ENCODE assay signal across 27 mouse cellular contexts in genomic region chr11:83517153-83517552, GRCm38 (mm10). TPM values are rescaled to one million over a fixed set of nuclear protein-coding genes. Genes with fewer than 3 reads are reported as not detected.
A peak's percentile ranks its signal among the peaks of the same experiment; 100 is the strongest.
DNase-seq lines count a peak whose midpoint lies in the region; TF ChIP-seq lines count a peak whose summit lies in the region.
"Had no signal": no experiment of that assay in that cellular context is flagged by ENCODE, and none has a peak within 500 bp of the region (broad histone marks: within the 10 kb centered on the region; RNA-seq: fewer than 3 reads in every experiment).

No protein-coding gene starts in this region.

- peak; percentile 17 for DNase-seq in heart, adult 11 months
- DNase-seq in heart, embryonic 10.5 days (ENCODE audit: low spot score), result no peak
- DNase-seq in cerebellum, adult 11-12 months, result no peak
- no peak for DNase-seq in ovary, postnatal 10 days (ENCODE audit: low spot score)
- DNase-seq: adrenal gland, adult 8-10 months; adrenal gland, postnatal 14 days; adrenal gland, postnatal 36 days; B cell, adult 2 months; cerebellum, adult 18-20 months; cerebellum, adult 8-10 months; cerebellum, adult 9-11 months; cerebellum, postnatal 14 days; cerebellum, postnatal 36 days; embryo, embryonic 11 days had no signal

- H3K27ac ChIP-seq in heart, embryonic 10.5 days, result no peak overlapping the region
- H3K27ac ChIP-seq: embryonic facial prominence, embryonic 13.5 days; embryonic facial prominence, embryonic 15.5 days; forebrain, embryonic 10.5 days; forebrain, embryonic 12.5 days had no signal

- H3K4me3 ChIP-seq in heart, embryonic 10.5 days, result no peak overlapping the region
- H3K4me3 ChIP-seq in C2C12 (ENCODE audit: insufficient read depth, poor library complexity, severe bottlenecking) (no peak overlapping the region), myocyte (no peak overlapping the region)
- H3K4me3 ChIP-seq: embryonic facial prominence, embryonic 13.5 days; embryonic facial prominence, embryonic 15.5 days; erythroblast, embryonic 14.5 days; forebrain, embryonic 10.5 days; forebrain, embryonic 12.5 days had no signal

- no peak for TF ChIP-seq CTCF in C2C12 (IDR thresholded peaks at IDR 0.05; ENCODE audit: control insufficient read depth, insufficient read depth, insufficient read length)

- H3K27me3 ChIP-seq in heart, embryonic 10.5 days (ENCODE audit: insufficient read depth, poor library complexity, severe bottlenecking), result no peaks in the 10 kb centered on the region
- no peaks in the 10 kb centered on the region for H3K27me3 ChIP-seq in C2C12 (ENCODE audit: control insufficient read depth, insufficient read depth, insufficient read length)
- no peaks in the 10 kb centered on the region for H3K27me3 ChIP-seq in myocyte (ENCODE audit: control insufficient read depth, insufficient read depth, insufficient read length)
- H3K27me3 ChIP-seq: embryonic facial prominence, embryonic 13.5 days; embryonic facial prominence, embryonic 15.5 days; forebrain, embryonic 12.5 days; Patski had no signal

- H3K79me2 ChIP-seq in C2C12 (ENCODE audit: control insufficient read depth, insufficient read depth) (no peaks in the 10 kb centered on the region), myocyte (ENCODE audit: control insufficient read depth, insufficient read depth) (no peaks in the 10 kb centered on the region)

- H3ac ChIP-seq in C2C12 (ENCODE audit: control insufficient read depth, insufficient read length, low read depth) (no peak overlapping the region), myocyte (ENCODE audit: control insufficient read depth, insufficient read length) (no peak overlapping the region)

- no peak overlapping the region for H3K4me2 ChIP-seq in myocyte (ENCODE audit: low read depth)
- H3K4me2 ChIP-seq: embryonic facial prominence, embryonic 13.5 days; embryonic facial prominence, embryonic 15.5 days; forebrain, embryonic 12.5 days had no signal

- 0 out of 2 replicates have a peak, but pooled peaks cover 4% of the 10 kb centered on the region for H3K4me1 ChIP-seq in heart, embryonic 10.5 days
- H3K4me1 ChIP-seq: embryonic facial prominence, embryonic 13.5 days; embryonic facial prominence, embryonic 15.5 days; forebrain, embryonic 10.5 days; forebrain, embryonic 12.5 days had no signal

- H3K9me3 ChIP-seq in heart, embryonic 10.5 days, result no peaks in the 10 kb centered on the region
- H3K9me3 ChIP-seq: embryonic facial prominence, embryonic 13.5 days; embryonic facial prominence, embryonic 15.5 days; forebrain, embryonic 10.5 days; forebrain, embryonic 12.5 days had no signal

- H3K79me3 ChIP-seq in C2C12 (ENCODE audit: low read depth), result no peaks in the 10 kb centered on the region

- no peak for TF ChIP-seq POLR2A in myocyte (IDR thresholded peaks at IDR 0.05; ENCODE audit: insufficient read length, low read depth)

- no peaks in the 10 kb centered on the region for H3K36me3 ChIP-seq in heart, embryonic 10.5 days
- H3K36me3 ChIP-seq in C2C12 (ENCODE audit: control insufficient read depth, insufficient read depth), result no peaks in the 10 kb centered on the region
- H3K36me3 ChIP-seq in myocyte (ENCODE audit: control insufficient read depth, insufficient read depth), result no peaks in the 10 kb centered on the region
- H3K36me3 ChIP-seq: embryonic facial prominence, embryonic 15.5 days; forebrain, embryonic 12.5 days had no signal

TF ChIP-seq in C2C12, 6 proteins besides CTCF, POLR2A, EP300 and RAD21:
- TF ChIP-seq USF1 (IDR thresholded peaks at IDR 0.05; ENCODE audit: low read depth) (no peak), CEBPB (IDR thresholded peaks at IDR 0.05; ENCODE audit: low read depth) (peak; percentile 54)

TF ChIP-seq in myocyte, 11 proteins besides CTCF, POLR2A, EP300 and RAD21:
- TF ChIP-seq CEBPB (IDR thresholded peaks at IDR 0.05; ENCODE audit: insufficient read depth, poor library complexity, severe bottlenecking) (0 out of 2 replicates have a peak, but pooled peaks have one; percentile 21), POLR2AphosphoS2 (IDR thresholded peaks at IDR 0.05; ENCODE audit: insufficient read length, low read depth) (no peak)

RNA-seq across cellular contexts. Expression of gene Heatr9, which starts 4.8 kb away (rescaled TPM):
- not detected in 2 replicates for polyA plus RNA-seq in heart, embryonic 10.5 days (2016; fragmentation: Nextera tagmentation; extraction: Ambion mirVana)
- not detected for polyA plus RNA-seq in C2C12 (2012; fragmentation: generic; extraction: Trizol)
- polyA plus RNA-seq in myocyte (2012; fragmentation: generic; extraction: Trizol), result 0.04 TPM
- polyA plus RNA-seq: embryonic facial prominence, embryonic 11.5 days; embryonic facial prominence, embryonic 13.5 days; embryonic facial prominence, embryonic 15.5 days; erythroblast, embryonic 14.5 days; forebrain, embryonic 10.5 days; forebrain, embryonic 14.5 days; forebrain, embryonic 16.5 days; frontal cortex, adult 2 months; Patski had no signal

RNA-seq across cellular contexts. Expression of gene Ccl5, which starts 13.2 kb away (rescaled TPM):
- not detected in 2 replicates for polyA plus RNA-seq in heart, embryonic 10.5 days (2016; fragmentation: Nextera tagmentation; extraction: Ambion mirVana)
- polyA plus RNA-seq in C2C12 (2012; fragmentation: generic; extraction: Trizol) (0.13 TPM), myocyte (2012; fragmentation: generic; extraction: Trizol) (10.4 TPM)
- polyA plus RNA-seq: embryonic facial prominence, embryonic 11.5 days; embryonic facial prominence, embryonic 13.5 days; erythroblast, embryonic 14.5 days; forebrain, embryonic 12.5 days had no signal

RNA-seq across cellular contexts. Expression of gene Taf15, which starts 44.3 kb away (rescaled TPM):
- 8.0 and 8.6 TPM in 2 replicates for polyA plus RNA-seq in heart, embryonic 10.5 days (2016; fragmentation: Nextera tagmentation; extraction: Ambion mirVana)
- polyA plus RNA-seq in C2C12 (2012; fragmentation: generic; extraction: Trizol), result 44.6 TPM
- 74.2 TPM for polyA plus RNA-seq in myocyte (2012; fragmentation: generic; extraction: Trizol)

RNA-seq across cellular contexts. Expression of gene Mmp28, which starts 54.3 kb away (rescaled TPM):
- 1.9 and 3.1 TPM in 2 replicates for polyA plus RNA-seq in heart, embryonic 10.5 days (2016; fragmentation: Nextera tagmentation; extraction: Ambion mirVana)
- polyA plus RNA-seq in C2C12 (2012; fragmentation: generic; extraction: Trizol) (2.3 TPM), myocyte (2012; fragmentation: generic; extraction: Trizol) (10.2 TPM)
- polyA plus RNA-seq: activated CD4-positive, CD25-positive, alpha-beta regulatory T cell, adult 4 months; erythroblast, embryonic 14.5 days had no signal

Comparison
In these comparisons a context has a peak if more than half of its experiments do, and no peak if none do; other contexts are left out.
1. RNA of gene Ccl5, which starts 13.2 kb away (polyA plus RNA-seq): 10.4 TPM in myocyte (single experiment); 0.13 TPM in C2C12 (single experiment) and not detected in heart, embryonic 10.5 days; every median in the first group is over 10 times any median in the second.